Mouse (Mus musculus): ENCODE measurements at regions not wholly inside any gene's neighbourhood (a gene's known extent, or its start where the extent isn't known, plus 50 kb on each side); places are given as distances from the start of the nearest gene placed in this dataset.
A peak's percentile ranks its signal among the peaks of the same experiment; 100 is the strongest.

- H3K4me3 ChIP-seq (ENCODE audit: insufficient read depth, low read depth, low read length): no peak overlapping the region
- no peaks in the 10 kb centered on the region for H3K36me3 ChIP-seq (ENCODE audit: control insufficient read depth, insufficient read depth, low read length)
- no peak overlapping the region for H3K27ac ChIP-seq (replicated peaks; ENCODE audit: insufficient read depth, low read depth, low read length)
- no peak for TF ChIP-seq CTCF (IDR thresholded peaks at IDR 0.05; ENCODE audit: low read depth, low read length)
- no peak for TF ChIP-seq POLR2A (IDR thresholded peaks at IDR 0.05; ENCODE audit: extremely low read depth, insufficient read depth, low read length)
- DNase-seq (ENCODE audit: extremely low read depth, low read depth, low spot score): no peak
- H3K4me1 ChIP-seq (ENCODE audit: control insufficient read depth, insufficient read depth, low read length): no peaks in the 10 kb centered on the region
- no peaks in the 10 kb centered on the region for H3K79me2 ChIP-seq (ENCODE audit: control insufficient read depth, insufficient read depth, low read length)
- H3K27me3 ChIP-seq (ENCODE audit: control insufficient read depth, insufficient read depth, low read length): no peaks in the 10 kb centered on the region
- 78% methylated on average over 4 of the region's 4 CpGs for WGBS
- H3K9ac ChIP-seq (ENCODE audit: low read depth, low read length): no peak overlapping the region
Measured at GRCm38 (mm10) chr9:98791709-98792108, 50.6 kb upstream of the Prr23a1 start.

GRCm38 (mm10) chr9:98773651-98774185 is 68.6 kb upstream of the Prr23a1 start:
- 78% methylated on average over 5 of the region's 5 CpGs for WGBS
- no peaks in the 10 kb centered on the region for H3K79me2 ChIP-seq (ENCODE audit: control insufficient read depth, insufficient read depth, low read length)
- no peaks in the 10 kb centered on the region for H3K27me3 ChIP-seq (ENCODE audit: control insufficient read depth, insufficient read depth, low read length)
- no peak overlapping the region for H3K27ac ChIP-seq (replicated peaks; ENCODE audit: insufficient read depth, low read depth, low read length)
- no peaks in the 10 kb centered on the region for H3K4me1 ChIP-seq (ENCODE audit: control insufficient read depth, insufficient read depth, low read length)
- no peak overlapping the region for H3K9ac ChIP-seq (ENCODE audit: low read depth, low read length)
- DNase-seq (ENCODE audit: extremely low read depth, low read depth, low spot score): no peak
- no peak for TF ChIP-seq CTCF (IDR thresholded peaks at IDR 0.05; ENCODE audit: low read depth, low read length)
- TF ChIP-seq POLR2A (IDR thresholded peaks at IDR 0.05; ENCODE audit: extremely low read depth, insufficient read depth, low read length): no peak
- H3K36me3 ChIP-seq (ENCODE audit: control insufficient read depth, insufficient read depth, low read length): no peaks in the 10 kb centered on the region
- no peak overlapping the region for H3K4me3 ChIP-seq (ENCODE audit: insufficient read depth, low read depth, low read length)

- no peak for DNase-seq (ENCODE audit: extremely low read depth, low read depth, low spot score)
- no peak overlapping the region for H3K4me3 ChIP-seq (ENCODE audit: insufficient read depth, low read depth, low read length)
- no peaks in the 10 kb centered on the region for H3K79me2 ChIP-seq (ENCODE audit: control insufficient read depth, insufficient read depth, low read length)
- no peak overlapping the region for H3K27ac ChIP-seq (replicated peaks; ENCODE audit: insufficient read depth, low read depth, low read length)
- WGBS: 88% methylated on average over 11 of the region's 11 CpGs
- H3K27me3 ChIP-seq (ENCODE audit: control insufficient read depth, insufficient read depth, low read length): no peaks in the 10 kb centered on the region
- TF ChIP-seq CTCF (IDR thresholded peaks at IDR 0.05; ENCODE audit: low read depth, low read length) (no peak), POLR2A (IDR thresholded peaks at IDR 0.05; ENCODE audit: extremely low read depth, insufficient read depth, low read length) (no peak)
- H3K4me1 ChIP-seq (ENCODE audit: control insufficient read depth, insufficient read depth, low read length): no peaks in the 10 kb centered on the region
- no peaks in the 10 kb centered on the region for H3K36me3 ChIP-seq (ENCODE audit: control insufficient read depth, insufficient read depth, low read length)
- H3K9ac ChIP-seq (ENCODE audit: low read depth, low read length): no peak overlapping the region
Measured at GRCm38 (mm10) chr9:98773212-98773611, 69.1 kb upstream of the Prr23a1 start.

- H3K9ac ChIP-seq (ENCODE audit: low read depth, low read length): no peak overlapping the region
- TF ChIP-seq POLR2A (IDR thresholded peaks at IDR 0.05; ENCODE audit: extremely low read depth, insufficient read depth, low read length) (no peak), CTCF (IDR thresholded peaks at IDR 0.05; ENCODE audit: low read depth, low read length) (no peak)
- no peaks in the 10 kb centered on the region for H3K27me3 ChIP-seq (ENCODE audit: control insufficient read depth, insufficient read depth, low read length)
- H3K4me3 ChIP-seq (ENCODE audit: insufficient read depth, low read depth, low read length): no peak overlapping the region
- H3K27ac ChIP-seq (replicated peaks; ENCODE audit: insufficient read depth, low read depth, low read length): no peak overlapping the region
- no peaks in the 10 kb centered on the region for H3K79me2 ChIP-seq (ENCODE audit: control insufficient read depth, insufficient read depth, low read length)
- H3K4me1 ChIP-seq (ENCODE audit: control insufficient read depth, insufficient read depth, low read length): no peaks in the 10 kb centered on the region
- H3K36me3 ChIP-seq (ENCODE audit: control insufficient read depth, insufficient read depth, low read length): no peaks in the 10 kb centered on the region
- WGBS: 84% methylated on average over 4 of the region's 4 CpGs
- no peak for DNase-seq (ENCODE audit: extremely low read depth, low read depth, low spot score)
Measured at GRCm38 (mm10) chr9:98754764-98755163, 87.5 kb upstream of the Prr23a1 start.

- Histone ChIP-seq H3K79me2 (ENCODE audit: control insufficient read depth, insufficient read depth, low read length) (no peaks in the 10 kb centered on the region), H3K4me3 (ENCODE audit: insufficient read depth, low read depth, low read length) (no peak overlapping the region), H3K36me3 (ENCODE audit: control insufficient read depth, insufficient read depth, low read length) (no peaks in the 10 kb centered on the region), H3K27ac (replicated peaks; ENCODE audit: insufficient read depth, low read depth, low read length) (no peak overlapping the region), H3K4me1 (ENCODE audit: control insufficient read depth, insufficient read depth, low read length) (no peaks in the 10 kb centered on the region), H3K9ac (ENCODE audit: low read depth, low read length) (no peak overlapping the region), H3K27me3 (ENCODE audit: control insufficient read depth, insufficient read depth, low read length) (no peaks in the 10 kb centered on the region)
- TF ChIP-seq CTCF (IDR thresholded peaks at IDR 0.05; ENCODE audit: low read depth, low read length) (no peak), POLR2A (IDR thresholded peaks at IDR 0.05; ENCODE audit: extremely low read depth, insufficient read depth, low read length) (no peak)
- no peak for DNase-seq (ENCODE audit: extremely low read depth, low read depth, low spot score)
- WGBS: 83% methylated on average over 6 of the region's 6 CpGs
Measured at GRCm38 (mm10) chr9:98753356-98753953, 88.8 kb upstream of the Prr23a1 start.

GRCm38 (mm10) chr9:98743785-98744184 is 98.5 kb upstream of the Prr23a1 start:
- TF ChIP-seq CTCF (IDR thresholded peaks at IDR 0.05; ENCODE audit: low read depth, low read length) (no peak), POLR2A (IDR thresholded peaks at IDR 0.05; ENCODE audit: extremely low read depth, insufficient read depth, low read length) (no peak)
- DNase-seq (ENCODE audit: extremely low read depth, low read depth, low spot score): peak; percentile 18

More at GRCm38 (mm10) chr9:98743785-98744184, 98.5 kb upstream of the Prr23a1 start:
- Histone ChIP-seq H3K4me1 (ENCODE audit: control insufficient read depth, insufficient read depth, low read length) (no peaks in the 10 kb centered on the region), H3K9ac (ENCODE audit: low read depth, low read length) (no peak overlapping the region), H3K4me3 (ENCODE audit: insufficient read depth, low read depth, low read length) (no peak overlapping the region), H3K27ac (replicated peaks; ENCODE audit: insufficient read depth, low read depth, low read length) (no peak overlapping the region), H3K79me2 (ENCODE audit: control insufficient read depth, insufficient read depth, low read length) (no peaks in the 10 kb centered on the region), H3K36me3 (ENCODE audit: control insufficient read depth, insufficient read depth, low read length) (no peaks in the 10 kb centered on the region), H3K27me3 (ENCODE audit: control insufficient read depth, insufficient read depth, low read length) (no peaks in the 10 kb centered on the region)
